Mouse (Mus musculus) hindbrain, embryonic 12.5 days (tissue): ENCODE data around the gene Irf2bp1. TPM values are rescaled to one million over a fixed set of nuclear protein-coding genes. Genes with fewer than 3 reads are reported as not detected.

Source experiments
- ATAC-seq: fragments of 200-750 bp; cut with Nextera tagmentation; 2 replicates; pipeline ENCODE4 v1.8.0; 2017; ENCODE audit warnings: moderate TSS enrichment; ENCODE audit not compliant: low FRiP score
- H3K27ac ChIP-seq: fragments of 300-500 bp; sonication (generic); 2 replicates; pipeline ENCODE4 v1.5.1; 2016; ENCODE audit warnings: mild to moderate bottlenecking
- H3K27me3 ChIP-seq: fragments of 300-500 bp; sonication (generic); 2 replicates; pipeline ENCODE4 v1.6.1; 2016; ENCODE audit warnings: mild to moderate bottlenecking
- H3K36me3 ChIP-seq: fragments of 300-500 bp; sonication (generic); 2 replicates; pipeline ENCODE4 v1.6.1; 2016; ENCODE audit warnings: mild to moderate bottlenecking
- H3K4me1 ChIP-seq: fragments of 300-500 bp; sonication (generic); 2 replicates; pipeline ENCODE4 v1.6.1; 2016
- H3K4me2 ChIP-seq: fragments of 300-500 bp; sonication (generic); replicated peaks from 2 replicates; pipeline ENCODE4 v1.6.1; 2016; ENCODE audit warnings: mild to moderate bottlenecking
- H3K4me3 ChIP-seq: fragments of 300-500 bp; sonication (generic); 2 replicates; pipeline ENCODE4 v1.5.1; 2016; ENCODE audit warnings: mild to moderate bottlenecking
- H3K9ac ChIP-seq: fragments of 300-500 bp; sonication (generic); 2 replicates; pipeline ENCODE4 v1.6.1; 2016; ENCODE audit warnings: mild to moderate bottlenecking, moderate library complexity
- H3K9me3 ChIP-seq: fragments of 300-500 bp; sonication (generic); replicated peaks from 2 replicates; pipeline ENCODE4 v1.6.1; 2016; ENCODE audit warnings: mild to moderate bottlenecking
- WGBS: fragments of 180-500 bp; shearing (Covaris S2); methylation state at CpG from one replicate; pipeline ENCODE4 v1.1.7; 2016; 5-methylcytosine and 5-hydroxymethylcytosine counted together
- polyA plus RNA-seq: library from polyadenylated mRNA; unstranded; fragments of >200 nt; fragmentation: Nextera tagmentation; extraction: Ambion mirVana; gene quantifications from 2 replicates; pipeline ENCODE4 v1.2.1, GENCODE M21; 2016

Gene Irf2bp1
- polyA plus RNA-seq, 1 experiment from 2014 or later = 44.0 TPM

DNA sequence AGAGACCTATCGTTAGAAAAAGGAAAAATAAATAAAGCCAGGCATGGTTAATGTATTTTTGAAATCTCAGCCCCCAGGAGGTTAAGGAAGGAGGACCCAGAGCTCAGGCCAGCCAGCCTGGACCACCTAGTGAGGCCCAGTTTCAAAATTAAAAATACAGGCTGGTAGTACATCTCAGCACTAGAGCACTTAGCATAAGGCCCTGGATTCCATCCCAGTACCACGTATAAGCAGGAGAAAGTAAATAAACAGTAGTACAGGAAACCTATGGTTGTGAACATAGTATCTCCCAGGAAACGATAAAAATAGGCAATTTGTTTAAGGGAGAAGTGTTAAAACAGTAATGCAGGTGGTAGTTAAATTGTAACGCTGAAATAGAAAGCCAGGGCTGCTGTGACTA is 1.7 kb upstream of the Irf2bp1 start:
- Histone ChIP-seq H3K27me3 (no peaks in the 10 kb centered on the region), H3K4me2 (peak overlapping the region; percentile 63), H3K9ac (peak overlapping the region; percentile 63; the same call in 1 of the 2 replicates), H3K27ac (peak overlapping the region; percentile 40), H3K9me3 (no peaks in the 10 kb centered on the region), H3K4me1 (peaks cover 50% of the 10 kb centered on the region), H3K36me3 (peaks cover 20% of the 10 kb centered on the region), H3K4me3 (peak overlapping the region; percentile 35)
- WGBS = 50% methylated on average over 4 of the region's 4 CpGs
- ATAC-seq = no peak

DNA sequence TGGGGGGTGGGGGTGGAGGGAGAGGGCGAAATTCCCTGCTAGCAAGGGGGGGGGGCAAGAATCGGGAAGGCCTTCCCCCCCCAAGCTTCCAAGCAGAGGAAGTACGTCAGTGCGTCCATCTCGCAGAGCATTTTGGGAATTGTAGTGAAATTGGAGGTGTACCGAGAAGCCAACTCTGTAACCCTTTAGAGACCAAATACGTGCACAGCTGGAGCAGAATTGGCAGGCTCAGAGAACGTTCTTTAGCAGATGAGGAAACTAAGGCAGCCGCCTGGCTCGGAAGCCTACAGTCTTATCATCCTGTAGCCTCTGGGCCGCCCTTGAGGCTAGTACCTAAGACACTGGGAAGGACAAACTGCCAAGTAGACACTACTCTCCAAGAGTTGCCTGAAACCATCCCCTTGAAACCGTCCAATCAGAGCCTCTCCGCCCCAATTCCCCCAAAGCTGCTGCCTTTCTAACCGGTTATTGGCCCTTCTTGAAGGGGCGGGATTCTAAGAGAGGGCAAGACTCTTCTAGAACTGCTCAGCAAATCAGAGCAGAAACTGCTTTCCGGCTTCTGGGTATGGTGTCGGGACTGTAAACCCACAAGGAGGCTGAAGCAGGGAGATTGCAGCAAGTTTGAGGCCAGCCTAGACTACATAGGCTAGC is 871 bp upstream of the Irf2bp1 start:
- H3K27ac ChIP-seq = peak overlapping the region; percentile 40
- H3K4me2 ChIP-seq = peak overlapping the region; percentile 63
- ATAC-seq = peak; percentile 58
- H3K4me3 ChIP-seq = peak overlapping the region; percentile 35
- no peaks in the 10 kb centered on the region for H3K27me3 ChIP-seq
- peaks cover 23% of the 10 kb centered on the region for H3K36me3 ChIP-seq
- no peaks in the 10 kb centered on the region for H3K9me3 ChIP-seq
- peak overlapping the region; percentile 63 for H3K9ac ChIP-seq
- H3K4me1 ChIP-seq = peaks cover 57% of the 10 kb centered on the region
- WGBS = 4% methylated on average over 17 of the region's 17 CpGs

DNA sequence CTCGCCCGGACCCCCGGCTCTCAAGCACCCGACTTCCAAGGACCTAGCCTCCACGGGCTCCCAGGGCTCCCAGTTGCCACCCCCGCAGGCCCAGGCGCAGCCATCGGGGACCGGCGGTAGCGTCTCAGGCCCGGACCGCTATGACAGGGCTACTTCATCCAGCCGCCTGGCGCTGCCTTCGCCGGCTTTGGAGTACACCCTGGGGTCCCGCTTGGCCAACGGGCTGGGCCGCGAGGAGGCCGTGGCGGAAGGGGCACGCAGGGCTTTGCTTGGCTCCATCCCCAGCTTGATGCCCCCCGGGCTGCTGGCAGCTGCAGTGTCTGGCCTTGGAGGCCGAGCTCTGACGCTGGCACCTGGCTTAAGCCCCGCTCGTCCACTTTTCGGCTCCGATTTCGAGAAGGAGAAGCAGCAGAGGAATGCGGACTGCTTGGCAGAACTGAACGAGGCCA is 811 bp downstream of the Irf2bp1 start:
- 6% methylated on average over 34 of the region's 34 CpGs for WGBS
- peak overlapping the region; percentile 95 for H3K4me3 ChIP-seq
- H3K27ac ChIP-seq = peak overlapping the region; percentile 95
- H3K9ac ChIP-seq = peak overlapping the region; percentile 95
- H3K36me3 ChIP-seq = peaks cover 23% of the 10 kb centered on the region
- ATAC-seq = no peak; the same call in 1 of the 2 replicates
- H3K4me2 ChIP-seq = peak overlapping the region; percentile 99
- no peaks in the 10 kb centered on the region for H3K27me3 ChIP-seq
- H3K4me1 ChIP-seq = peaks cover 53% of the 10 kb centered on the region
- no peaks in the 10 kb centered on the region for H3K9me3 ChIP-seq

DNA sequence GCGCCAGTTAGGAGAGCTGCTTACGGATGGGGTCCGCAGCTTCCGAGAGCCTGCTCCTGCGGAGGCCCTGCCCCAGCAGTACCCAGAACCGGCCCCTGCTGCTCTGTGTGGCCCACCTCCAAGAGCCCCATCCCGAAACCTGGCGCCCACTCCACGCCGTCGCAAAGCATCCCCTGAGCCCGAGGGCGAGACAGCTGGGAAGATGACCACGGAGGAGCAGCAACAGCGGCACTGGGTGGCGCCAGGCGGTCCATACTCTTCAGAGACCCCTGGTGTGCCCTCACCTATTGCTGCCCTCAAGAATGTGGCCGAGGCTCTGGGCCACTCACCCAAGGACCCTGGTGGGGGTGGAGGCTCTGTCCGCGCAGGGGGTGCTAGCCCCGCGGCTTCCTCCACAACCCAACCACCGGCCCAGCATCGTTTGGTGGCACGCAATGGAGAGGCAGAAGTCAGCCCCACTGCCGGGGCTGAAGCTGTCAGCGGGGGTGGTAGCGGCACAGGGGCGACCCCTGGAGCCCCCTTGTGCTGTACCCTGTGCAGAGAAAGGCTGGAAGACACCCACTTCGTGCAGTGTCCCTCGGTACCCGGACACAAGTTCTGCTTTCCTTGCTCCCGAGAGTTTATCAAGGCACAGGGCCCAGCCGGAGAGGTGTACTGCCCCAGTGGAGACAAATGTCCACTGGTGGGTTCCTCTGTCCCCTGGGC is 1.7 kb downstream of the Irf2bp1 start:
- WGBS = 76% methylated on average over 34 of the region's 34 CpGs
- peaks cover 48% of the 10 kb centered on the region for H3K4me1 ChIP-seq
- H3K4me3 ChIP-seq = peak overlapping the region; percentile 95
- no peaks in the 10 kb centered on the region for H3K9me3 ChIP-seq
- H3K27ac ChIP-seq = no peak overlapping the region
- H3K9ac ChIP-seq = peak overlapping the region; percentile 95
- peak overlapping the region; percentile 99 for H3K4me2 ChIP-seq
- ATAC-seq = no peak
- peaks cover 23% of the 10 kb centered on the region for H3K36me3 ChIP-seq
- H3K27me3 ChIP-seq = no peaks in the 10 kb centered on the region

DNA sequence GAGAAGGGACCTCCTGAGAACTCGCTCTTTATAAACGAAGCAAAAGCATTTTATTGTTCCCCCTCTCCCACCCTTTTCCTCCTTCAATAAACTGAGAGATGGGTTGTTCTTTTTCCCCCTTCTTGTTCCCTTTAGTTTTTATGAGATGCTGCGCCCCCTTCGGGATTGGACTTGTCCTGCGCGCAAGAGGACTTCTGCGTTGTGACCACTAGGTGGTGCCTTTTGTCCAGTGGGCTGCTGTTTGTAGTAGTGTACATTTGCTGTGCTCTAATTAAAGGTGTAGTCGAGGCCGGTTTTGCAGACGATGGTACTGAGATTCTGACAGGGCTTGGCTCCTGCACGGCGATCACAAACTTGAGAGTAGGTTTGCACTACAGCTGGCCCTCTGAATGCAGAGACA is 2.6 kb downstream of the Irf2bp1 start:
- Histone ChIP-seq H3K9me3 (no peaks in the 10 kb centered on the region), H3K4me3 (no peak overlapping the region; the same call in 1 of the 2 replicates), H3K27me3 (no peaks in the 10 kb centered on the region), H3K27ac (no peak overlapping the region), H3K9ac (no peak overlapping the region), H3K36me3 (peaks cover 23% of the 10 kb centered on the region), H3K4me1 (peaks cover 39% of the 10 kb centered on the region), H3K4me2 (peak overlapping the region; percentile 99)
- 10% methylated on average over 12 of the region's 12 CpGs for WGBS
- 0 out of 2 replicates have a peak, but pooled peaks have one; percentile 9 for ATAC-seq

DNA sequence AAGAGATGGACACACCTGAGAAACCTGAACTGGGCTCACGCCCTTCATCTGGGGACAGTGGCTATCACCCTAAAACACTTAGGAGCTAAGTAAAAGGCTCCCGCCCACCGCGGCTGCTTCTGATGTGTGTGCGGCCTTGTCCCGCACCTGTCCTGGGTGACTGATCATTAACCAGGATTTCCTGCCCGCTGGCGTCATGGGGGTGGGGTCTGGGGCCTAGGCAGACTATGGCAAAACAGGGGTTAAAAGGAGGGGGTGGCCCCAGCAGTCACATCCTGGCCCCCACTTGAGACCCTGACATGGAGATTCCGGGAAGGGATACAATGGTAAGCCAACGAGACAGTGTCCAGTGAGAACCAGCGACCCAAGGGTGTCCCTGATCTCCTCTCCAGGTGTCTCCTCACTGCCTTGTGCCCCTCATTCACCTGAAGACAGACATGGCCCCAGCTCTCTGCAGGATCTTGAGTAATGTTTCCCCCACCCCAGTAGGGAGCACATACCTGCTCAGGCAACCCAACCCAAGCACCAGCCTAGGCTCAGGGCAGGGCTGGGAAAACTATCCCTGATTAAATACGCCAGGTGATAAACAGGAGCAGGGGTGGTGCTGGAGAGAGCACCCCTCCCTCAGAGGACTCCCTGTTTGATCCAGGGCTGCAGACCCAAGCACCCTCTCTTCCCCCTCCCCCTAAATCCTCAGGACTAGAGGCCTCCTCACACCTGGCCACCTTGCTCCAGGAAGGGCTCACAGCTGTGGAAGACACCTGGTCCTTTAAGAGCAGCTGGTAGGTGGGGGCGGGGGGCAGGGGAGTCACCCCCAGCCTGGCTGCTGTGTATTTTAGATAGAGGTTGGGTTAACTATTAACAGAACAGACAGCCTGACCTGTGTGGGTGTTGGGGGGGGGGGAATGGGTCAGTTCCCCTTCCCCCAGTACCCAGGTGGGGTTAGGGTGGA is 3.5 kb downstream of the Irf2bp1 start:
- Histone ChIP-seq H3K27ac (no peak overlapping the region), H3K27me3 (no peaks in the 10 kb centered on the region), H3K36me3 (peaks cover 23% of the 10 kb centered on the region), H3K4me1 (peaks cover 46% of the 10 kb centered on the region), H3K9ac (no peak overlapping the region), H3K4me3 (no peak overlapping the region), H3K4me2 (peak overlapping the region; percentile 99; the same call in 1 of the 2 replicates), H3K9me3 (no peaks in the 10 kb centered on the region)
- WGBS = 80% methylated on average over 13 of the region's 13 CpGs
- ATAC-seq = no peak

DNA sequence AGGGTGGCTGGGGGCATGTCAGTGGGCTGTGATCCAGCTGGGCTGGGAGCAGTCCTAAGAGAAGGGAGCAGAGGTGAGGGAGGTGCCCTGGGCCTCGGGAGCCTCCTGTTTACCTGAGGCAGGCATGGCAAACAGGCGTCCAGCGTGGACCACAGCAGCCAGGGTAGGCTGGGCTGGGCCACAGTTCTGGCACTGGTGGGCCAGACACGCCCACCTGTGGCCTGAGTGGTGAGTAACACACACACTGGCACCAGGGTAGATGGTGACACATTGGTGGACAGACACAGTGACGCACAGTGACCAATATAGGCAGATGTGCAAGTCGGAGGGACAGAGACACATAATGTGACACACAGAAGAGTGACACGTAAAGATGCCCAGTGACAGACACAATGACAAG is 6.7 kb downstream of the Irf2bp1 start:
- no peak overlapping the region for H3K4me3 ChIP-seq
- H3K36me3 ChIP-seq = peaks cover 16% of the 10 kb centered on the region
- WGBS = 87% methylated on average over 7 of the region's 7 CpGs
- no peak overlapping the region for H3K27ac ChIP-seq
- H3K4me2 ChIP-seq = no peak overlapping the region
- ATAC-seq = no peak
- no peaks in the 10 kb centered on the region for H3K27me3 ChIP-seq
- no peaks in the 10 kb centered on the region for H3K9me3 ChIP-seq
- H3K4me1 ChIP-seq = peaks cover 34% of the 10 kb centered on the region
- H3K9ac ChIP-seq = no peak overlapping the region

DNA sequence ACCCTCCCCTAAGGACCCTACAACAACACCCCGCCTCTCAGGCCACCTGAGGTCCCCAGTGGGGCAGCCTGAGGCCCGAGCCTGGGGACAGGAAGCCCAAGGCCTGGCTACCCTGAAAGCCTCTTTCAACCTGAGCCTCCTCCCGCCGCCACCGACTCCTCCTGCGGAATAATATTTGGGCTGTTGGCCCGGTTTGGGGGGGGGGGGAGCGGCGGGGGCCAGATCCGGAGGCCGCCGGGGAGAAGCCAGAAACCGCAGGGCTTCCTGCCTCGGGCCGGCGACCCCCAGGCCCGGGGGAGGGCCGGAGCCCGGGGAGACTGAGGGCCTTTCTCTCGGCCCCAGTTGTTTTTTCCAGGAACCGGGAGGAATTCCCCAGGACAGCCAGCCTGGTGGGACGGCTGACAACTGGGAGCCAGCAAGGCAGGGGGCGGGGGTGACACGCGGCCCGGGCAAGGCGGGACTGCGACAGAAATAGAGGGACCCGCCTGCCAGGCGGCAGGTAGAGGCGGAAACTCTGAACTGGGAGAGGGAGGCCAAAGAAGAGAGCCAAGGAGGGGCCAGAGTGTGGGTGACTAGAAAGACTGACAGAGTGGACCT is 8.3 kb downstream of the Irf2bp1 start:
- peak overlapping the region; percentile 28 for H3K4me3 ChIP-seq
- H3K27ac ChIP-seq = peak overlapping the region; percentile 55
- ATAC-seq = peak; percentile 27; the same call in 1 of the 2 replicates
- peak overlapping the region; percentile 61 for H3K9ac ChIP-seq
- H3K4me2 ChIP-seq = peak overlapping the region; percentile 57
- WGBS = 2% methylated on average over 27 of the region's 31 CpGs
- no peaks in the 10 kb centered on the region for H3K27me3 ChIP-seq
- H3K36me3 ChIP-seq = peaks cover 3% of the 10 kb centered on the region
- H3K4me1 ChIP-seq = peaks cover 20% of the 10 kb centered on the region
- H3K9me3 ChIP-seq = no peaks in the 10 kb centered on the region

DNA sequence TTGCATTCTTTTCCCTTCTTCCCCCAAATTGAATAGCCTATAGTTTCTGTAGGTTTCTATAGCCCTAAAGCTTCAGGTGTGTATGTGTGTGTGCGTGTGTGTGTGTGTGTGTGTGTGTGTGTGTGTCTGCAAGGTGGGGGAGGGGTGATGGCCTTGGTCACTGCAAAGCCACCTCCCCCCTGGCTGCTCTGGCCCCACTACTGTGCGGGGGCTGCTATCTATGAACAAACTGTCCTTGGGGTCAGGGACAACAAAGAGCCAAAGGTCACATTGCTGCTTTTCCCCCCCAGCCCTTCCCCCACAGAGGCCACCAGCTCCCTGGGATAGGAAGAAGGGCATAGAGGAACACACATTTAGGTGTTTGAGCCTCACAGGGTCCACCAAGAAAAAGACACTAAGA is 9.0 kb downstream of the Irf2bp1 start:
- WGBS = 51% methylated on average over 2 of the region's 2 CpGs
- H3K4me3 ChIP-seq = no peak overlapping the region
- no peak for ATAC-seq

DNA sequence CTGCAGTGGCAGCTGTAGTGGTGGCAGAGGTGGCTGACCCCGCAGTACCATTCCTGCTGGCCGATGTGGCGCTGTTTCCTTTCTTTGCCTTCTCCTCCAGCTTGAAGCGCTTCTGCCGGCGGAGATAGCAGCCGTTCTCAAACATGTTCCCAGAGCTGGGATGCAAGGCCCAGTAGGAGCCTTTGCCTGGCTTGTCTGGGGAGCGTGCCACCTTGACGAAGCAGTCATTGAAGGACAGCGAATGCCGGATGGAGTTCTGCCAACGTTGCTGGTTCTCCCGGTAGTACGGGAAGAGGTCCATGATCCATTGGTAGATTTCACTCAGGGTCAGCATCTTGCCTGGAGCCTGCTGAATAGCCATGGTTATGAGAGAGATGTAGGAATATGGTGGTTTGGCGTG is 10.6 kb downstream of the Irf2bp1 start:
- Histone ChIP-seq H3K9me3 (no peaks in the 10 kb centered on the region), H3K4me3 (no peak overlapping the region), H3K27ac (no peak overlapping the region), H3K27me3 (0 out of 2 replicates have a peak, but pooled peaks cover 2% of the 10 kb centered on the region), H3K4me1 (peaks cover 14% of the 10 kb centered on the region), H3K9ac (no peak overlapping the region), H3K4me2 (no peak overlapping the region), H3K36me3 (no peaks in the 10 kb centered on the region)
- WGBS = 60% methylated on average over 15 of the region's 15 CpGs
- no peak for ATAC-seq

More for the DNA sequence above, 9.0 kb downstream of the Irf2bp1 start:
- Histone ChIP-seq H3K4me2 (no peak overlapping the region), H3K36me3 (no peaks in the 10 kb centered on the region), H3K9me3 (no peaks in the 10 kb centered on the region), H3K27me3 (no peaks in the 10 kb centered on the region), H3K27ac (no peak overlapping the region), H3K4me1 (peaks cover 14% of the 10 kb centered on the region), H3K9ac (no peak overlapping the region)

DNA sequence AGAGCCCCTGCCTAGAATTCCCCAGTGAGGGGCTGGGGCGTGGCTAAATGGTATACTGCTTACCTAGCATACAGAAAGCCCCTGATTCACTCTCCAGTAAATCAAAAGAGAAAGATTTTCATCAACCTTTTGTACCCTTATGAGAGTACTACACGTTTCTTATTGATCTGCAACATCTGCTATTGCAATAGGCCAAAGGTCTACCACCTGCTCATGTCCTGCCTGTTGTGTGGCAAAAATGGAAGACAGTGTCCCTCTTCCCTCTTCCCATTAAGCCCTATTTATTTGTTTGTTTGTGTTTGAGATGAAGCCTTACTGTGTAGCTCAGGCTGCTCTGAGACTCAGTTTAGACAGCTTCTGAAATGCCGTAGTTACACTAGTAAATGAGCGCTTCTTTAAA is 12.2 kb downstream of the Irf2bp1 start:
- no peak overlapping the region for H3K4me2 ChIP-seq
- H3K27me3 ChIP-seq = peaks cover 16% of the 10 kb centered on the region
- no peak for ATAC-seq
- no peak overlapping the region for H3K9ac ChIP-seq
- WGBS = 82% methylated on average over 4 of the region's 4 CpGs
- H3K27ac ChIP-seq = no peak overlapping the region
- H3K36me3 ChIP-seq = no peaks in the 10 kb centered on the region
- H3K4me3 ChIP-seq = no peak overlapping the region
- peaks cover 14% of the 10 kb centered on the region for H3K4me1 ChIP-seq
- no peaks in the 10 kb centered on the region for H3K9me3 ChIP-seq
